Mouse (Mus musculus): ENCODE results near the gene Mob1a.

DNA sequence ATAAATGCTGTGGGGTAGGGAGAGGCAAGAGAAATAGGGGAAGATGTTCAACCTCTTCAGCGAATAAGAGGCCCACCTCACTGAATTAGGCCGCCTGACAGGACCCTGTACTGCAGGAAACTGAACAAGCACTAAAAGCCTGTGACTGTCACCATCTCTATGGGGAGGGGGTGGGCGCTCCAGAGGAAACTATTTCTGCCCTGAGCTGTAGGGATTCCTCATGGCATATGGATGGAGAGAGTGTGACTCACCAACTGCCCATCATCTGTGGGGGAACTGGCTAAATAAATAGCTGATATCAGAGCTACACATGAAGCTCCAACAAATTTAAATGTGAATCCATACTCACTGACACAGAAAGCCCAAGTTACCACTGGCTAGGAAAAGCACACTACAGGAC, 45.5 kb downstream of the Mob1a start:
- no peak for TF ChIP-seq POLR2A (IDR thresholded peaks at IDR 0.05; ENCODE audit: insufficient read depth, low read depth, low read length)
- TF ChIP-seq CTCF (IDR thresholded peaks at IDR 0.05): no peak
